Mouse (Mus musculus) ovary, postnatal 36 days (tissue): ENCODE data around the gene Cacng2.

Source experiments
- DNase-seq: peaks from one replicate; pipeline ENCODE4 v3.0.0; 2022; ENCODE audit warnings: low spot score, mixed read lengths

Cacng2 gene

DNA sequence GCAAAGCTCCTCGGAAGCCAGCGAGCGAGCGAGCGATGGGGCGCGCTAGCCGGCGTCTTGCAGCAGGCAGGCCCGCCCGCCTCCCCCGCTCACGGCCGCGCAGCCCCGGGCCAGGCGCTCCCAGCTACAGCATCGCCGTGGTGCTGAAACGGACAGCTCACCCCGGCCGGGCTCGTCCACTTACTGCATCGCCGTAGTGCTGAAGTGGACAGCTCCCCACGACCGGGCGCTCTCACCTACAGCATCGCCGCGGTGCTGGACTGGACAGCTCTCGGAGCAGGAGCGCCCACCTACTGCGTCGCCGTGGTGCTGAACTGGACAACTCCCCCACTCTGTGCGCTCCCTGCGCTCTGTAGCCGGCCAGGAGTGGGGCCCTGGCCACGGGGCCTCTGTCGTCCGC is at the start of gene Cacng2:
Cacng2 (minus strand) TSS at position 325 of the 400 bp plus-strand sequence.
- DNase-seq: peak; percentile 99

DNA sequence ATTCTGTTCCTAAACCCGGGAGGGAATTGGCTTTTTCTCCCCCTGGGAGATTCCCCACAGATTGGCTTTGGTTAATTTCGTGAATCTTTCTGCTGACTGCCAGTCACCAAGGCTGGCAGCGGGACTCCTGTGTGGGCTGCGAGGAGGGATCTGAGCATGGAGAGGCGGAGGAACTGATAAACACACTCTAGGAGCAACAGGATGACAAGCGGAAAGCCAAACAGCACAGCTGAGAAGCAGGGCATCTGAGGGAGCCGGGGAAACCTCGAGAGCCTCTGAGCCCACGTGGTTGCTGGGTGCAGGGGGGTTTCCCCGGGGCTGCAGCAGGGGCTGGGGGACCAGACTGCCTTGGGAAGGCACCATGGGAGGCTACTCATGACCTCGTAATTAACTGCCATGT is 49.7 kb upstream of the Cacng2 start:
- DNase-seq: no peak

GRCm38 (mm10) chr15:78165292-78165691 is 45.5 kb upstream of the Cacng2 start:
- DNase-seq: no peak

DNA sequence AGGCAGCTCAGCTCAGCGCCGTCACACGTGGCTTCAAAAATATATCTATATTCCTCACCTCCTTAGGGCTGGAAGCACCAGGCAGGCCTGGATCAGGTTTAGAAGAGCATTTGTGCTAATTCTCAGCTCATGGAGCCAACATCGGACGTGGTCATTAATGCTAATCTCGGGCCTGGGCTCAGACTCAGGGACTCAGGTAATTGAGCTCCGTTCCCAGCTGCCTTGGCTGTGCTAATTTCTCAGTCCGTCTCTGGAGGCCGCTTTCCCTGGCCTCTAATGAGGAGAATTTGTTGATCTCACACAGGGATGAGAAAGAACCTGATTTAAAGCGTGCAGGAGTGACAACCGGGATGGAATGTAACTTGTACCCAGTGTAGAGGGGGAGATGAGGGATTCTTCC is 44.6 kb upstream of the Cacng2 start:
- DNase-seq: no peak

- DNase-seq: no peak
Measured at GRCm38 (mm10) chr15:78161946-78162345, 42.1 kb upstream of the Cacng2 start.

DNA sequence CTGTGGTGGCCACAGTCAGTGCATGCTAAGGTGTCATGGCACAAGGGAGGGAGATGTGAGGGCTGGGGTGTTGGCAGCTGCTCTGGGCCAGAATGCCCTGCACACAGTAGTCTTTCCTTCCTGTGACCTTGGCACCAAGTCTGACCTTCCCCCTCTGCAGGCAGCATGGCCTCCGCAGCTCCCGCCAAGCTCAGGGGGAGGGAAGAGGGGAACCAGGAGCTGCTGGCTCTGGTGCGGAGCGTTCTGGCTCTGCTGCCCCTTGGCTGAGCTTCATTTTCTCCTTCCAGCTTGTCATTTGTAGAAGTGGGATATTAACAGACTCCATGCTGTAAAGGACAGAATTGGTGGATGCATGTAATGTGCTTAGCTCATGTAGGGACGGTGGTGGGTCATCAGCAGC is 38.5 kb upstream of the Cacng2 start:
- no peak for DNase-seq

- no peak for DNase-seq
Measured at GRCm38 (mm10) chr15:78157824-78158223, 38.0 kb upstream of the Cacng2 start.

GRCm38 (mm10) chr15:78157330-78157729 is 37.5 kb upstream of the Cacng2 start:
- DNase-seq: no peak

DNA sequence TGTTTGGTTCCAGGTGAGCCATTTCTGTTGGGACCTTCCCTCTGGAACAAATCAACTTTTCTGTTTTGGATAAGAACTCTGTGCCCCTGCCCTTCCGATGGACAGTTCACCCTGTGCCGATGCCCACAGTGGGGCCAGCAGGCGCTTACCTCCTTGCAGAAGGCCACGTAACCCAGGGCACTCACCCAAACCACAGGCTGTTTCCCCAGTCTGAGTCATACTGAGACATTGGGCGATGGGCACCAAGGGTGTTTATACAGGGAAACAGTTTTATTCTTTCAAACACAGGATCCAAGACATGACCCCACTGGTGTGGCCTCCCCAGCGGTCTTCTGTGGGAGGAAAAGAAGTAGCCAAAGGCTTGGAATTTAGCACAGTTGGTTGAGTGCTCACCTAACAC is 35.6 kb upstream of the Cacng2 start:
- DNase-seq: no peak

DNA sequence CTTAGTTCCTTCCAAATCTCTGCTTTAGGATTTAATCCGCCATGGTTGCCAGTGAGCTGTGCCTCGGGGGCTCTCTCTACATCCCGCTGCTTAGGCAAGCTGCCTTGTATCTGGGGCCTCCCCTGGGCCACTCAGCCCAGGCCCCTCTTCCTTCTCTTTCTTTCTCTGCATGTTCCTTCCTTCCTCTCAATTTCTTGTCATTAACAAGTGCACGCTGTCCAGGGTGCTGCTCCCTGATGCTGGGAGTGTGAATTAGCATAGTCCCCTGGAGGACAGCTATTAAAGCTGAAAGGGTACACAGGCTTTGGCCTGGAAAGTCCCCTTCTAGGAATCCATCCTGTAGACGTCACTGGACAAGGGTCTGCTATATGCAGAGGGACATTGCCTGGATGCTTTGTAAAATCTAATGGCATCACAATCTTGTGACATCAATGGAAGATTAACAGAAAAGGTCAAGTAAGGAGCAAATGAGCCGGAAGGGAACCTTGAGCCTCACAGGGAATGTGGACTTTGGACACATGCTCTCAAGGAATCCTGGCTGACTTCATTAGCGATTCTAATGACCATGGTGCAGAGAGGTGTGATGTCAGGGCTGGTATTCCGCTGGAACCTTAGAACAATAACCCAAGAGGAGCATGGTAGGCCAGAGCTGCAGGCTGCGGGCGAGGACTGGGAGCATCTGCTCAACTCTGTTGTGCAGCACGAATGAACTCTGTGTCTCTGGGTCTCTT is 33.4 kb upstream of the Cacng2 start:
- DNase-seq: no peak

- DNase-seq: no peak
Measured at GRCm38 (mm10) chr15:78148565-78148964, 28.7 kb upstream of the Cacng2 start.

- DNase-seq: no peak
Measured at GRCm38 (mm10) chr15:78140226-78140625, 20.4 kb upstream of the Cacng2 start.

GRCm38 (mm10) chr15:78134606-78135005 is 14.8 kb upstream of the Cacng2 start:
- DNase-seq: no peak

DNA sequence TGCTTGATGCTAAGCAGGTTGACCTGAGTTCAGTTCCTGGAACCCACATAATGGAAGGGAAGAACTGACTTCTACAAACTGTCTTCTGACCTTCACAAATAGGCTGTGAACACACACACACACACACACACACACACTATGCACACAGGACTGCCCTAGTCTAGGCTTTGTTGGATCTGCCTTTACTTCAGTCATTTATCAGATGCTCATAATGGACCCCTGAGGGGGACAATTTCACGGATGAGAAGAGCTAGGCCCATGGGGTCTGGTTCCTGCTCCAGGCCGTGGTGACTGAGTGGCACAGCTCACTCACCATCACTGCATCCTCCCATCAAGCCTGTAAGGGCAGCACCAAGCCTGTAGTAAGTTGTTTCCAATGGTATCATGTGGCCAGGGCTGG is 13.6 kb upstream of the Cacng2 start:
- DNase-seq: no peak

GRCm38 (mm10) chr15:78119248-78119647 is 580 bp downstream of the Cacng2 start:
- DNase-seq: no peak

GRCm38 (mm10) chr15:78118275-78118995 is 1.4 kb downstream of the Cacng2 start:
- no peak for DNase-seq

DNA sequence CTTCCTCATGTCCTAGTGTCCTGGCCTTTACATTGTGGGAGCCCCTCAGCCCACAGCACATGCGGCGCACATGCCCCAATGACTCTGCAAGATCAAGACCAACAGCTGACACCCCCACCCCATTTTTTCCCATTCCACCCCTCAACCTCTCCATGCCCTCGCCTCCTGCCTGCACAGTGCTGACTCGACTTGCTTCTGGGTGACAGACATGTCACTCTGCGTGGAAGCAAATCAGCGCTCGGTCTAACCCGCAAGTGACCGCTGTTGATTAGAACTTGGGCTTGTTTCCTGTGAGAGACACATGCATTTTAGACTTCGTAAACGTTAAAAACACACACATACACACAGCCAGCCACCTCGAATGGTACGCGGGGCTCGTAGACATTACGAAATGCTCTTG is 2.1 kb downstream of the Cacng2 start:
- no peak for DNase-seq

GRCm38 (mm10) chr15:78116936-78117335 is 2.9 kb downstream of the Cacng2 start:
- no peak for DNase-seq

DNA sequence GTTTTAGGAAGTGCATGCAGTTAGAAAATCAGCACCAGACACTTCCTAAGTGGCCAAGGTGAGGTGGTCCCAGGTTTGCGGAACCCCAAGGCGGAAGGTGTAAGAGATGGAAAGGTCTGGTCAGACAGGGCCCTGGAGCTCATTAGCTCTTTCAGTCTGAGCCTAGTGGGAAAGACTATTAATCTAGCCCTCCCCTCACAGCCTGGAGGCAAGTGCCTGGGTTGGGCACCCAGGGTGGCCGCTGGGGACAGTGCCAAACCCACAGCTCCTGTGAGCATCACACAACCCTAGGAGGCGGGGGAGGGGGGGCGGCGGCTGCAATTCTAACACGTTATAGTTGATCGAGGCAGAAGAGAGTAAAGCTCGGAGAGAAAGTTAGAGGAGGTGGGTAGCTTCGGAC is 3.6 kb downstream of the Cacng2 start:
- DNase-seq: no peak

- no peak for DNase-seq
Measured at GRCm38 (mm10) chr15:78099516-78099915, 20.3 kb downstream of the Cacng2 start.

DNA sequence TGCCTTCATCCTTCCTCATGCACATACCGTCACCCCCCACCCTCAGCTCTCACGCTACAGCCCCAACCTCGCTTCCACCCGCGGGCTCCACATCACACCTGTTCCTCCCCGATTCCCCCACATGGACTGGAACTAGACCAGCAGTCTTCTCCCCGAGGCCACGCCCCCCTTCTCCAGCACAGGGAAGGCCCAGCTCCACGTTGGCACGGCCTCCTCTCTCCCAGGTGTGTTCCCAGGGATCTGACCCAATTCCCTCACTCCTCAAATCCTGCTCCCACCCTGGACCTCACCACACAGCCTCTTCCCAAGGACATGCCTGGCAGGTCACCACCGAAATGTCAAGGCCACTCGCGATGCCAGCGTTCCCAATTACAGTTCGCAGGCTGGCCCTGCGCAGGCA is 23.8 kb downstream of the Cacng2 start:
- no peak for DNase-seq

GRCm38 (mm10) chr15:78093597-78093996 is 26.2 kb downstream of the Cacng2 start:
- DNase-seq: no peak

- no peak for DNase-seq
Measured at GRCm38 (mm10) chr15:78082841-78083572, 36.8 kb downstream of the Cacng2 start.
